Mouse (Mus musculus) erythroblast, embryonic 14.5 days (primary cell): ENCODE results near the gene Nkx1-2. TPM values are rescaled to one million over a fixed set of nuclear protein-coding genes. Genes with fewer than 3 reads are reported as not detected.

ENCODE experiments used
- H3K27me3 ChIP-seq: 2 replicates; pipeline ENCODE4 v1.6.1; 2012; ENCODE audit warnings: inconsistent platforms; ENCODE audit not compliant: control insufficient read depth
- H3K36me3 ChIP-seq: 2 replicates; pipeline ENCODE4 v1.6.1; 2012; ENCODE audit warnings: mild to moderate bottlenecking, inconsistent platforms; ENCODE audit not compliant: control insufficient read depth
- H3K4me1 ChIP-seq: 2 replicates; pipeline ENCODE4 v1.6.1; 2012; ENCODE audit warnings: inconsistent platforms; ENCODE audit not compliant: control insufficient read depth
- H3K4me3 ChIP-seq: replicated peaks from 2 replicates; pipeline ENCODE3; 2012; ENCODE audit warnings: moderate library complexity, mild to moderate bottlenecking, inconsistent platforms
- H3K9me3 ChIP-seq: 2 replicates; pipeline ENCODE4 v1.6.1; 2012; ENCODE audit warnings: low read length, inconsistent platforms, mixed read lengths; ENCODE audit not compliant: control insufficient read depth
- GATA1 ChIP-seq: IDR thresholded peaks from 2 replicates; pipeline ENCODE4 v1.6.1; 2012; ENCODE audit warnings: low read length, inconsistent platforms, mixed read lengths
- TAL1 ChIP-seq: IDR thresholded peaks from 3 replicates; pipeline ENCODE4 v1.6.1; 2012; ENCODE audit warnings: low read length, inconsistent platforms, mixed read lengths
- polyA plus RNA-seq: library from polyadenylated mRNA; stranded (reverse); fragments of >175 nt; gene quantifications from 2 replicates; pipeline ENCODE4 v1.2.3, GENCODE M21; 2012

Gene Nkx1-2
- polyA plus RNA-seq, 1 experiment: not detected

- H3K4me3 ChIP-seq: peak overlapping the region; percentile 14
- TF ChIP-seq TAL1 (no peak), GATA1 (no peak)
- no peaks in the 10 kb centered on the region for H3K9me3 ChIP-seq
- H3K36me3 ChIP-seq: peaks cover 14% of the 10 kb centered on the region
- peaks cover 8% of the 10 kb centered on the region; the same call in 1 of the 2 replicates for H3K27me3 ChIP-seq
- peaks cover 65% of the 10 kb centered on the region for H3K4me1 ChIP-seq
Observed at GRCm38 (mm10) chr7:132574646-132575045, 24.8 kb downstream of the Nkx1-2 start.

- peaks cover 29% of the 10 kb centered on the region for H3K36me3 ChIP-seq
- H3K9me3 ChIP-seq: no peaks in the 10 kb centered on the region
- no peaks in the 10 kb centered on the region; the same call in 1 of the 2 replicates for H3K27me3 ChIP-seq
- TF ChIP-seq GATA1: no peak
- TF ChIP-seq TAL1: no peak
- no peak overlapping the region for H3K4me3 ChIP-seq
- H3K4me1 ChIP-seq: peaks cover 76% of the 10 kb centered on the region
Observed at GRCm38 (mm10) chr7:132573205-132573604, 26.2 kb downstream of the Nkx1-2 start.

DNA sequence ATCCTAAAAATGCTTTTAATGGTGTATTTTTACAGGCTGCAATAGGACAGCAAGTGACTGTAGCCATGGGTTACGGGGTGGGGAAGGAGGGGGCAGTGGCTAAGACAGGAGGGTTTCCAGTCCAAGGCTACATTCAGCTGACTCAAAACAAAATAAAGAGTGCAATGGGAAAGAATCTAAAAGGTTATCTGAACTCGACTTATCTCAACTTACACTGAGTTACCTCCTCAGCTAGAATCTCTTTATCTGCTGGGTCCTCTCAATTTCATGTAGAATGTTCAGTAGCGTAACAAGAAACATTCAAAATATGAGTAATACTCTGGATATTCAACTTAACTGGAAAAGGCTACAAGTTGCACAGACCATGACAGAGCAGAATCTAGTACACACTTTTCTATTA is 26.7 kb downstream of the Nkx1-2 start:
- Histone ChIP-seq H3K9me3 (no peaks in the 10 kb centered on the region), H3K4me1 (peaks cover 76% of the 10 kb centered on the region), H3K4me3 (peak overlapping the region; percentile 22), H3K36me3 (peaks cover 33% of the 10 kb centered on the region), H3K27me3 (no peaks in the 10 kb centered on the region; the same call in 1 of the 2 replicates)
- TF ChIP-seq TAL1 (no peak), GATA1 (no peak)

DNA sequence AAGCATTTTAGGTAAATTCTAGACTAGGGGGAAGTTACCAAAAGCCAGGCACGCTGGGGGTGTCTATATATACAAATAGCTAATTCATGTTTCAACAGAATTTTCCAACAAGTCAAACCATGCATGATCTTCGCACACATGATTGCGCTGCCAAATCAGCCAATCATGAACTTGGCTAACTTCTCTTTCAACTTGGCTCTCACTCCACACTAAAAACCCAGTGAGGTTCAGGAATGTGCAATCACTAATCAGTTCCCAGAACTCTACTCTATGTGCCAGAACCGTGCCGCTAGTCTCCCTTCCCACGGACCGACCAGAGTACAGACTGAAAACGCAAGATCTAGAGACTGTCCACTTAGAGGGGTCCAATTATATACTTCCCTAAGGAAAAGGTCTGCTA is 28.0 kb downstream of the Nkx1-2 start:
- Histone ChIP-seq H3K4me3 (no peak overlapping the region), H3K9me3 (no peaks in the 10 kb centered on the region), H3K4me1 (peaks cover 66% of the 10 kb centered on the region), H3K27me3 (no peaks in the 10 kb centered on the region; the same call in 1 of the 2 replicates), H3K36me3 (peaks cover 46% of the 10 kb centered on the region)
- TF ChIP-seq GATA1 (no peak), TAL1 (no peak)

GRCm38 (mm10) chr7:132570071-132570470 is 29.4 kb downstream of the Nkx1-2 start:
- Histone ChIP-seq H3K9me3 (no peaks in the 10 kb centered on the region), H3K36me3 (peaks cover 55% of the 10 kb centered on the region), H3K27me3 (no peaks in the 10 kb centered on the region; the same call in 1 of the 2 replicates), H3K4me3 (peak overlapping the region; percentile 11), H3K4me1 (peaks cover 58% of the 10 kb centered on the region)
- TF ChIP-seq TAL1 (no peak), GATA1 (0 out of 2 replicates have a peak, but pooled peaks have one; percentile 9)

GRCm38 (mm10) chr7:132568817-132569216 is 30.6 kb downstream of the Nkx1-2 start:
- Histone ChIP-seq H3K27me3 (no peaks in the 10 kb centered on the region; the same call in 1 of the 2 replicates), H3K36me3 (peaks cover 65% of the 10 kb centered on the region), H3K4me1 (peaks cover 48% of the 10 kb centered on the region), H3K4me3 (no peak overlapping the region), H3K9me3 (no peaks in the 10 kb centered on the region)
- TF ChIP-seq GATA1: no peak
- no peak for TF ChIP-seq TAL1

DNA sequence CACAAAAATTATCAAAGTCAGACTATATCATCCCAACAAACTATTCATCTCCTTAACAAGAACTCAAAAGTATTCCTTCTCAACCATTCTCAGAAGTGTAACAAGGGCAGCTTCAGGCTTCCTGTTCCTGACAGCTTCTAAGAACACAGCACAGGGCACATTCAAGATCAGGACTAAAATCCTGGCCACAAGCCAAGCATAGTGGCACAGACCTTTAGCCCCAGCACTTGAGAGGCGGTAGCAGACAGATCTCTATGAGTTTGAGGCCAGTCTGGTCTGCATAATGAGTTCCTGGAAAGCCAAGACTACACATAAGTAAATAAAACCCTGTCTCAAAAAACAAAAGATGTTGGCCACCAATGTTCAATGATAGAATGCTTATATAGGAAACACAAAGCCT is 33.6 kb downstream of the Nkx1-2 start:
- Histone ChIP-seq H3K36me3 (peaks cover 92% of the 10 kb centered on the region), H3K4me1 (peaks cover 22% of the 10 kb centered on the region), H3K9me3 (no peaks in the 10 kb centered on the region), H3K4me3 (no peak overlapping the region), H3K27me3 (no peaks in the 10 kb centered on the region; the same call in 1 of the 2 replicates)
- TF ChIP-seq TAL1 (no peak), GATA1 (no peak)

DNA sequence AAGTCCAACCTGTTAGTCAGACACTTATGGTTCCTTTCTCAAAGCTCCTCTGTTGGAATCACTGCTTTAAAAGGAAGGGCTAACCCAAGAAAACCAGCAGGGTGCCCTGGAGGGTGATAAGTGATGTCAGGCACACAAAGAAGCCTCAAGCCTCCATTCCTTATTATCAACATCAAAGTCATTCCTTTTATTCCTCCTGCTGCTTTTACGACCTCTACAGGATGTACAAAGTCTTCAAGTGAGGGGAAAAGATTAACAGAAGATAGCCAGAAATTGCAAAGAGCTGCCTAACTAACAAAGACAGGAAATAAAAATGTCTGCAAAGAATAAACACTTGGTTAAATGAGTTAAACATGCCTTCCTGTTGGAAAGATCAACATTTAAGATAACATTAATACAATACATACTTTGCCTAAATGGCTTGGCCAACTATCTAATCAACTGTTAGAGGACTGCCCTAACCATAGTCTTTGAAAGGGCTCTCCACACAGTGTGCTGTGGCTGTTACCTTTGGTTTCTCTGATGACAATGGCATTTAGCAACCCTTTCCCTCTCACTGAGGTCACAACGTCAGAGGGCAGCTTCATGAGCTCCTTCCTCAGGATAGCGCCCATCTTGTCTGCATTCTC is 40.2 kb downstream of the Nkx1-2 start:
- Histone ChIP-seq H3K4me1 (peaks cover 18% of the 10 kb centered on the region), H3K36me3 (peaks cover 83% of the 10 kb centered on the region)
- no peak for TF ChIP-seq TAL1
- peak; percentile 74 for TF ChIP-seq GATA1

DNA sequence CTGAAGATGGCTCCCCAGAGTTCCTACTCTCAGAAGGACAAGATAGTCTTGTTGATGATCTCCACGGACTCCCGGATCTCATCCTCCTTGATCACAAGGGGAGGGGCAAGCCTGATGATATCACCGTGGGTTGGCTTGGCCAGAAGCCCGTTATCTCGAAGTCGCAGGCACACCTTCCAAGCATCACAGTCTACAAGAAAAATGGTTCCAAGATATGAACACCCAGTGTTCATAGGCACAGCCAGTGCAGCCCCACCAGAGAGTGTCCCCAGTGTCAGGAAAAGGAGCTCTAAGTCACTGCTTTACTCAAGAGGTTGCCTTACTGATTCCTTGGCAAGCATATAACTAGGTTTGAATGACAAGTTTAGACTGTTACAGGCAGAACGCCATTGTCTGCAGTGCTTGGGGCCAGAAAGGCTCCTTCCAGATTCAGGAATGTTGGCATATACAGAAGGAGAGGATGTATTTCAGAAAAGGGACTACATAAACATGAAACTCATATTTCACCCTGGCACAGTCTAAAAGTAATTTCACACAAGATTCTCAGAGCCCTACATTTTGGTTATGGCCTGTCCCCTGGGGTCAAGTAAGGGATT is 41.2 kb downstream of the Nkx1-2 start:
- no peaks in the 10 kb centered on the region for H3K9me3 ChIP-seq
- TF ChIP-seq TAL1 (peak; percentile 44; the same call in 2 of the 3 replicates), GATA1 (no peak)
- no peaks in the 10 kb centered on the region for H3K27me3 ChIP-seq
- H3K4me1 ChIP-seq: peaks cover 18% of the 10 kb centered on the region
- peaks cover 73% of the 10 kb centered on the region for H3K36me3 ChIP-seq
- H3K4me3 ChIP-seq: no peak overlapping the region

More for the DNA sequence above, 40.2 kb downstream of the Nkx1-2 start:
- no peaks in the 10 kb centered on the region for H3K27me3 ChIP-seq
- no peaks in the 10 kb centered on the region for H3K9me3 ChIP-seq
- H3K4me3 ChIP-seq: no peak overlapping the region
